Mouse (Mus musculus): Measurements from ENCODE around the gene Fbxl19. TPM values are rescaled to one million over a fixed set of nuclear protein-coding genes. Genes with fewer than 3 reads are reported as not detected.

Gene Fbxl19
- polyA plus RNA-seq, 1 experiment from 2014 or later, result 3.2 TPM

GRCm38 (mm10) chr7:127799738-127800137 is 55.4 kb downstream of the Fbxl19 start:
- ATAC-seq (ENCODE audit: insufficient read depth, low FRiP score), result no peak
- H3K36me3 ChIP-seq (ENCODE audit: control insufficient read depth, insufficient read depth, low read length), result peaks cover 32% of the 10 kb centered on the region
- H3K27me3 ChIP-seq (ENCODE audit: control insufficient read depth, insufficient read depth, low read length), result no peaks in the 10 kb centered on the region
- H3K9me3 ChIP-seq (replicated peaks; ENCODE audit: control insufficient read depth, low read length), result no peaks in the 10 kb centered on the region
- H3K9ac ChIP-seq (ENCODE audit: low read length), result 0 out of 2 replicates have a peak overlapping the region, but pooled peaks have one; percentile 11
- H3K27ac ChIP-seq (ENCODE audit: low read length), result no peak overlapping the region
- peaks cover 6% of the 10 kb centered on the region; the same call in 1 of the 2 replicates for H3K4me1 ChIP-seq (ENCODE audit: control insufficient read depth, insufficient read depth, low read length)
- H3K4me2 ChIP-seq (ENCODE audit: low read depth, low read length), result no peak overlapping the region
- H3K4me3 ChIP-seq (replicated peaks; ENCODE audit: low read length), result no peak overlapping the region
- WGBS, result 95% methylated on average over 1 of the region's 1 CpGs

GRCm38 (mm10) chr7:127800435-127801009 is 56.2 kb downstream of the Fbxl19 start, which contains the start of gene Hsd3b7:
Gene Hsd3b7, plus strand, starts transcription at chr7:127800604.
- no peaks in the 10 kb centered on the region for H3K27me3 ChIP-seq (ENCODE audit: control insufficient read depth, insufficient read depth, low read length)
- H3K36me3 ChIP-seq (ENCODE audit: control insufficient read depth, insufficient read depth, low read length), result peaks cover 24% of the 10 kb centered on the region

DNA sequence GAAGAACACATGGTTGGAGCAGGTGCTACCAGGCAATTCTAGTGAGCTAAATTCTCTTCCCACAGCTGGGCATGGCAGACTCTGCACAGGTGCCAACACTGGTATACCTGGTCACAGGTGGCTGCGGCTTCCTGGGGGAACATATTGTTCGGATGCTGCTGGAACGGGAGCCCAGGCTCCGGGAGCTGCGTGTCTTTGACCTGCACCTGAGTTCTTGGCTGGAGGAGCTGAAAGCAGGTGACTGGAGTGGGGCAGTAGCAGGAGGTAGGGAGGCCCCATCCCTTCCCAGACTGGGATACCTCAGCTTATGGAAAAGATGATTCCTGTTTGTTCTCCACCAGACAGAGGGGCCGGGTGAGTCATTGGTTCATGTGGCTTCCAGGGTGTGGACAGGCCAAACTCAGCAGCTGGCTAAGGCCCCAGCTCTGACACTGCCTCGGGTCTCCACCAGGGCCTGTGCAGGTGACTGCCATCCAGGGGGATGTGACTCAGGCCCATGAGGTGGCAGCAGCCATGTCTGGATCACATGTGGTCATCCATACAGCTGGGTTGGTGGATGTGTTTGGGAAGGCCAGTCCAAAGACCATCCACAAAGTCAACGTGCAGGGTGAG is 56.8 kb downstream of the Fbxl19 start:
- Histone ChIP-seq H3K9me3 (replicated peaks; ENCODE audit: control insufficient read depth, low read length) (no peaks in the 10 kb centered on the region), H3K36me3 (ENCODE audit: control insufficient read depth, insufficient read depth, low read length) (peaks cover 18% of the 10 kb centered on the region), H3K4me1 (ENCODE audit: control insufficient read depth, insufficient read depth, low read length) (peaks cover 9% of the 10 kb centered on the region; the same call in 1 of the 2 replicates), H3K4me2 (ENCODE audit: low read depth, low read length) (peak overlapping the region; percentile 54), H3K4me3 (replicated peaks; ENCODE audit: low read length) (peak overlapping the region; percentile 40), H3K27ac (ENCODE audit: low read length) (peak overlapping the region; percentile 74; the same call in 1 of the 2 replicates), H3K9ac (ENCODE audit: low read length) (peak overlapping the region; percentile 61), H3K27me3 (ENCODE audit: control insufficient read depth, insufficient read depth, low read length) (no peaks in the 10 kb centered on the region)
- 86% methylated on average over 8 of the region's 8 CpGs for WGBS
- no peak for ATAC-seq (ENCODE audit: insufficient read depth, low FRiP score)

More at GRCm38 (mm10) chr7:127800435-127801009, 56.2 kb downstream of the Fbxl19 start, which contains the start of gene Hsd3b7:
- peak within 1 kb of the TSS; percentile 40 for H3K4me3 ChIP-seq (replicated peaks; ENCODE audit: low read length)
- H3K4me1 ChIP-seq (ENCODE audit: control insufficient read depth, insufficient read depth, low read length), result peaks cover 9% of the 10 kb centered on the region; the same call in 1 of the 2 replicates
- ATAC-seq (ENCODE audit: insufficient read depth, low FRiP score), result peak; percentile 92
- H3K27ac ChIP-seq (ENCODE audit: low read length), result peak within 1 kb of the TSS; percentile 74
- peak within 1 kb of the TSS; percentile 61 for H3K9ac ChIP-seq (ENCODE audit: low read length)
- H3K9me3 ChIP-seq (replicated peaks; ENCODE audit: control insufficient read depth, low read length), result no peaks in the 10 kb centered on the region
- peak within 1 kb of the TSS; percentile 54 for H3K4me2 ChIP-seq (ENCODE audit: low read depth, low read length)
- WGBS, result 27% methylated on average over 4 of the region's 6 CpGs

DNA sequence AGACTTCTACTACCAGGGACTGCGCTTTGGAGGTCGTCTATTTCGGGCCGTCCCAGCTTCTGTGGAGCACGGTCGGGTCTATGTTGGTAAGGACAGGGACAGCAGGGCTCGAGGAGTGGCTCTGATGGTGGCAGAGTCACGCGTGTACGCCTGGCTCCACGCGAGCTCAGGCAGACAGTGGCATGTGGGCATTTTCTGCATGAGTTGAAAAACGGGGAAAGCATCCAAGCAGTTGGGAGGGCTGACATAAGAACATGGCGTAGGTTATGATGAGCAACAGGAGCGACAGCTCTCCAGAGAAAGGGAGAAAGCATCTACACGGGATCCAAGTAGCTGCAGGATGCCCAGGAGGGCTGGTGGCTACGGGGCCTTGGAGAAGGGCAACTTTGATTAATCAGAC is 58.0 kb downstream of the Fbxl19 start:
- Histone ChIP-seq H3K4me2 (ENCODE audit: low read depth, low read length) (no peak overlapping the region), H3K27ac (ENCODE audit: low read length) (no peak overlapping the region), H3K4me1 (ENCODE audit: control insufficient read depth, insufficient read depth, low read length) (peaks cover 9% of the 10 kb centered on the region; the same call in 1 of the 2 replicates), H3K36me3 (ENCODE audit: control insufficient read depth, insufficient read depth, low read length) (peaks cover 10% of the 10 kb centered on the region), H3K9ac (ENCODE audit: low read length) (no peak overlapping the region), H3K9me3 (replicated peaks; ENCODE audit: control insufficient read depth, low read length) (no peaks in the 10 kb centered on the region), H3K27me3 (ENCODE audit: control insufficient read depth, insufficient read depth, low read length) (no peaks in the 10 kb centered on the region), H3K4me3 (replicated peaks; ENCODE audit: low read length) (no peak overlapping the region)
- ATAC-seq (ENCODE audit: insufficient read depth, low FRiP score), result no peak
- 91% methylated on average over 17 of the region's 17 CpGs for WGBS

DNA sequence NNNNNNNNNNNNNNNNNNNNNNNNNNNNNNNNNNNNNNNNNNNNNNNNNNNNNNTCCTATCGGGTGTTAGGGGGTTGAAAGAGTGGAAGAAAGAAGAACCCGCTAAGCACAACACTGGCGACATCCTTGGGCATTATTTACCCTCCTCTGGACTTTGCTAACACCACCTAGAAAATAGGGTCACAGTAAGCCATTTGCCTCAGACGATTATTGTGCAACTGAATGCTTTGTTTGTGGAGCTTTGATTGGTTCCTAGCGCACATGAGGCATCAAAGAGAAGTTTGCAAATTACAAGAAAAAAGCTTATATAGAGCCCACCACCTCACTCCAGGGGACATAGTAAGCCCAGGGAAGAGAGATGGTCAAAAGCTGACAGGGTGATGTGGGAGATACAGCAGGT is 64.5 kb downstream of the Fbxl19 start:
- Histone ChIP-seq H3K9ac (ENCODE audit: low read length) (no peak overlapping the region), H3K4me3 (replicated peaks; ENCODE audit: low read length) (no peak overlapping the region), H3K9me3 (replicated peaks; ENCODE audit: control insufficient read depth, low read length) (no peaks in the 10 kb centered on the region), H3K4me1 (ENCODE audit: control insufficient read depth, insufficient read depth, low read length) (0 out of 2 replicates have a peak, but pooled peaks cover 3% of the 10 kb centered on the region), H3K4me2 (ENCODE audit: low read depth, low read length) (no peak overlapping the region), H3K27me3 (ENCODE audit: control insufficient read depth, insufficient read depth, low read length) (no peaks in the 10 kb centered on the region), H3K36me3 (ENCODE audit: control insufficient read depth, insufficient read depth, low read length) (no peaks in the 10 kb centered on the region), H3K27ac (ENCODE audit: low read length) (no peak overlapping the region)
- 65% methylated on average over 5 of the region's 5 CpGs for WGBS
- ATAC-seq (ENCODE audit: insufficient read depth, low FRiP score), result no peak

- 0 out of 2 replicates have a peak, but pooled peaks cover 3% of the 10 kb centered on the region for H3K4me1 ChIP-seq (ENCODE audit: control insufficient read depth, insufficient read depth, low read length)
- H3K4me3 ChIP-seq (replicated peaks; ENCODE audit: low read length), result no peak overlapping the region
- no peaks in the 10 kb centered on the region for H3K36me3 ChIP-seq (ENCODE audit: control insufficient read depth, insufficient read depth, low read length)
- WGBS, result 84% methylated on average over 1 of the region's 1 CpGs
- no peak overlapping the region for H3K27ac ChIP-seq (ENCODE audit: low read length)
- H3K4me2 ChIP-seq (ENCODE audit: low read depth, low read length), result no peak overlapping the region
- H3K9ac ChIP-seq (ENCODE audit: low read length), result no peak overlapping the region
- ATAC-seq (ENCODE audit: insufficient read depth, low FRiP score), result no peak
- H3K27me3 ChIP-seq (ENCODE audit: control insufficient read depth, insufficient read depth, low read length), result no peaks in the 10 kb centered on the region
- no peaks in the 10 kb centered on the region for H3K9me3 ChIP-seq (replicated peaks; ENCODE audit: control insufficient read depth, low read length)
Measured at GRCm38 (mm10) chr7:127809846-127810245, 65.5 kb downstream of the Fbxl19 start.

- 80% methylated on average over 10 of the region's 10 CpGs for WGBS
- no peak for ATAC-seq (ENCODE audit: insufficient read depth, low FRiP score)
Measured at GRCm38 (mm10) chr7:127810650-127811049, 66.3 kb downstream of the Fbxl19 start.

GRCm38 (mm10) chr7:127811240-127811639 is 66.9 kb downstream of the Fbxl19 start:
- no peak for ATAC-seq (ENCODE audit: insufficient read depth, low FRiP score)
- Histone ChIP-seq H3K4me1 (ENCODE audit: control insufficient read depth, insufficient read depth, low read length) (peaks cover 3% of the 10 kb centered on the region; the same call in 1 of the 2 replicates), H3K9ac (ENCODE audit: low read length) (no peak overlapping the region), H3K4me2 (ENCODE audit: low read depth, low read length) (no peak overlapping the region), H3K4me3 (replicated peaks; ENCODE audit: low read length) (no peak overlapping the region), H3K27me3 (ENCODE audit: control insufficient read depth, insufficient read depth, low read length) (no peaks in the 10 kb centered on the region), H3K9me3 (replicated peaks; ENCODE audit: control insufficient read depth, low read length) (no peaks in the 10 kb centered on the region), H3K36me3 (ENCODE audit: control insufficient read depth, insufficient read depth, low read length) (no peaks in the 10 kb centered on the region), H3K27ac (ENCODE audit: low read length) (no peak overlapping the region)
- 79% methylated on average over 4 of the region's 4 CpGs for WGBS

More at GRCm38 (mm10) chr7:127810650-127811049, 66.3 kb downstream of the Fbxl19 start:
- Histone ChIP-seq H3K27me3 (ENCODE audit: control insufficient read depth, insufficient read depth, low read length) (no peaks in the 10 kb centered on the region), H3K9me3 (replicated peaks; ENCODE audit: control insufficient read depth, low read length) (no peaks in the 10 kb centered on the region), H3K4me1 (ENCODE audit: control insufficient read depth, insufficient read depth, low read length) (0 out of 2 replicates have a peak, but pooled peaks cover under 1% of the 10 kb centered on the region), H3K9ac (ENCODE audit: low read length) (no peak overlapping the region), H3K4me2 (ENCODE audit: low read depth, low read length) (no peak overlapping the region), H3K36me3 (ENCODE audit: control insufficient read depth, insufficient read depth, low read length) (no peaks in the 10 kb centered on the region), H3K27ac (ENCODE audit: low read length) (no peak overlapping the region), H3K4me3 (replicated peaks; ENCODE audit: low read length) (no peak overlapping the region)

DNA sequence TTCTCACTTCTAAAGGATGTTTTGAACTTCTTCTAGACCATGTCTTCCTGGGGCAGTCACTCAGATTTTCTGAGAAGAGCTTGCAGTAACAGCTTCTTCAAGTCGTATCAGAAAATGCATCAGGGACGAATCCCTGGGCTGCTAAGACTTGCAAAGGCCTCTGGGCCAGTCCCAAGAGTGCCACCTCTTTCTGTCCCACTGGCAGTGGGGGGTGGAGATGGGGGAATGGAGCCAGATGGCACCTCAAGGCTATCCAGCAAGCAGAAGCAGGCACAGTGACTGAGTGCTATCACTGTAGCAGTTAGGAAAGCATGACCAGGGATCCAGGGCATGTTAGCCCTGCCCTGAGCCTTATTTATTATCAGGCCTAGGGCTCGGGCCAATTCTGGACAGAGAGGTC is 67.9 kb downstream of the Fbxl19 start:
- H3K4me1 ChIP-seq (ENCODE audit: control insufficient read depth, insufficient read depth, low read length), result peaks cover 3% of the 10 kb centered on the region; the same call in 1 of the 2 replicates
- ATAC-seq (ENCODE audit: insufficient read depth, low FRiP score), result no peak
- no peak overlapping the region for H3K4me3 ChIP-seq (replicated peaks; ENCODE audit: low read length)
- no peak overlapping the region for H3K27ac ChIP-seq (ENCODE audit: low read length)
- H3K27me3 ChIP-seq (ENCODE audit: control insufficient read depth, insufficient read depth, low read length), result no peaks in the 10 kb centered on the region
- no peaks in the 10 kb centered on the region for H3K36me3 ChIP-seq (ENCODE audit: control insufficient read depth, insufficient read depth, low read length)
- no peak overlapping the region for H3K4me2 ChIP-seq (ENCODE audit: low read depth, low read length)
- no peaks in the 10 kb centered on the region for H3K9me3 ChIP-seq (replicated peaks; ENCODE audit: control insufficient read depth, low read length)
- WGBS, result 85% methylated on average over 3 of the region's 3 CpGs
- no peak overlapping the region for H3K9ac ChIP-seq (ENCODE audit: low read length)
